Mouse (Mus musculus): Measurements from ENCODE around the gene 1600015I10Rik. TPM values are rescaled to one million over a fixed set of nuclear protein-coding genes. Genes with fewer than 3 reads are reported as not detected.

1600015I10Rik gene
- polyA plus RNA-seq (2012; rRNA removed; ENCODE audit: low replicate concordance) = 0.06 and 0.08 TPM in 2 replicates

DNA sequence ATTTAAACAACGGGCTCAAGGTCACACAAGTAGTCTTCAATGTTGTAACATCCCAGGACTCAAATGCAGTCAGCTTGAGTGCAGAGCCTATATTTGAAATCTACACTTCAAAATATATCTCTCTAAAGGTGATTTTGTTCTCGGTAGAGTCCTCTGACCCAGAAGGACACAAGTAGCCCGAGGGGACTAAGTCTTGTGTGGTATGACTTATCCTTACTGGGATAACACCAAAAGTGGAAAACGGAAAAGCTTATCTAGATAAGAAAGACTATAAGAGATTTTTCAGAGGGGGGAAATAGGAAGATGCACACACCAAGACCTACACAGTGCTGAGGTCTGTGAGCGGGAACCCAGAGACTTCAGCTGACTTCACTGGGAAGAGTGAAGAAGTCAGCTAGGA is at the start of gene 1600015I10Rik:
Gene 1600015I10Rik (plus strand): TSS at position 301 of the 400 bp plus-strand sequence.

DNA sequence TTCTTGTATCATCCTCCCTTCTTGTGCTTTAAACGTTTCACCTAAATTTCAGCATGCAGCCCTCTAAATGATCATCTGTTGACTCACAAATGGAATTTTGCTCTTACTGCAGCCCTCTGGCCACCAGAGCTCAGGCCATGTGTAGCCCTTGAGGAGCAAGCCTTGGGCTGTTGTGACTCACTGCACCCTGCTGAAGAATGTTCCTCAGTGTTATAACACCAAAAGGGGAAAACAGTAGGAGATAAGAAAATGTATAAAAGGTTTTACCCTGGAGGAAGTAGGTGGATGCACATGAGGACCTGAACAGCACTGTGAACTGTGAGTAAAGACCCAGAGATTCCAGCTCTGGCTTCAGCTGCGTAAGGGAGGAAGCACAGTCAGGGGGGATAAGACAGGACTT is 45.0 kb downstream of the 1600015I10Rik start, which contains the start of gene Doxl2:
Gene Doxl2 (plus strand): TSS at position 301 of the 400 bp plus-strand sequence.

Other genes starting within 250 kb of the 1600015I10Rik start
- 45.9 and 83.2 TPM in 2 replicates for gene Gimap4, start 245.3 kb upstream of the 1600015I10Rik start, polyA plus RNA-seq (2012; rRNA removed; ENCODE audit: low replicate concordance)
- 23.4 and 35.8 TPM in 2 replicates for gene Gimap6, start 221.7 kb upstream of the 1600015I10Rik start, polyA plus RNA-seq (2012; rRNA removed; ENCODE audit: low replicate concordance)
- 0.29 TPM in 1 of 2 replicates, not detected in the other for gene Gm28053, start 211.3 kb upstream of the 1600015I10Rik start, polyA plus RNA-seq (2012; rRNA removed; ENCODE audit: low replicate concordance)
- 2.8 and 3.2 TPM in 2 replicates for gene Gimap7, start 211.3 kb upstream of the 1600015I10Rik start, polyA plus RNA-seq (2012; rRNA removed; ENCODE audit: low replicate concordance)
- 14.8 and 53.3 TPM in 2 replicates for gene Gimap1, start 190.8 kb upstream of the 1600015I10Rik start, polyA plus RNA-seq (2012; rRNA removed; ENCODE audit: low replicate concordance)
- 27.6 and 43.3 TPM in 2 replicates for gene Gimap5, start 183.7 kb upstream of the 1600015I10Rik start, polyA plus RNA-seq (2012; rRNA removed; ENCODE audit: low replicate concordance)
- gene Gimap3, start 159.0 kb upstream of the 1600015I10Rik start, polyA plus RNA-seq (2012; rRNA removed; ENCODE audit: low replicate concordance) = 61.7 and 68.3 TPM in 2 replicates
- gene Tmem176a, start 89.0 kb upstream of the 1600015I10Rik start, polyA plus RNA-seq (2012; rRNA removed; ENCODE audit: low replicate concordance) = 117 and 142 TPM in 2 replicates
- gene Tmem176b, start 88.4 kb upstream of the 1600015I10Rik start, polyA plus RNA-seq (2012; rRNA removed; ENCODE audit: low replicate concordance) = 317 and 511 TPM in 2 replicates
- 14.6 and 18.5 TPM in 2 replicates for gene Aoc1, start 57.0 kb upstream of the 1600015I10Rik start, polyA plus RNA-seq (2012; rRNA removed; ENCODE audit: low replicate concordance)
- not detected in 2 replicates for gene Doxl2, start 45.1 kb downstream of the 1600015I10Rik start, polyA plus RNA-seq (2012; rRNA removed; ENCODE audit: low replicate concordance)
- not detected in 2 replicates for gene Svs1, start 57.0 kb downstream of the 1600015I10Rik start, polyA plus RNA-seq (2012; rRNA removed; ENCODE audit: low replicate concordance)
- gene Gpnmb, start 106.7 kb downstream of the 1600015I10Rik start, polyA plus RNA-seq (2012; rRNA removed; ENCODE audit: low replicate concordance) = 16.9 and 30.9 TPM in 2 replicates
- 18.4 and 27.9 TPM in 2 replicates for gene Malsu1, start 143.9 kb downstream of the 1600015I10Rik start, polyA plus RNA-seq (2012; rRNA removed; ENCODE audit: low replicate concordance)